Mouse (Mus musculus) thymus, adult 2 months (tissue): ENCODE results near the gene Gm37240. TPM values are rescaled to one million over a fixed set of nuclear protein-coding genes. Genes with fewer than 3 reads are reported as not detected.

Source experiments
- DNase-seq: peaks from one replicate; pipeline ENCODE4 v3.0.0; 2021
- H3K27ac ChIP-seq: fragments of 200-500 bp; 2 replicates; pipeline ENCODE4 v1.5.1; 2012; ENCODE audit warnings: low read length, control low read depth; ENCODE audit not compliant: control insufficient read depth, insufficient read depth
- H3K27me3 ChIP-seq: fragments of 200-500 bp; 2 replicates; pipeline ENCODE4 v1.6.1; 2012; ENCODE audit warnings: mild to moderate bottlenecking, low read length, moderate library complexity, mixed read lengths; ENCODE audit not compliant: control insufficient read depth, insufficient read depth
- H3K36me3 ChIP-seq: fragments of 200-500 bp; 2 replicates; pipeline ENCODE4 v1.6.1; 2012; ENCODE audit warnings: mild to moderate bottlenecking, low read length, moderate library complexity; ENCODE audit not compliant: control insufficient read depth, insufficient read depth
- H3K4me1 ChIP-seq: fragments of 200-500 bp; replicated peaks from 2 replicates; pipeline ENCODE4 v1.6.1; 2012; ENCODE audit warnings: low read length; ENCODE audit not compliant: control insufficient read depth, insufficient read depth
- H3K4me3 ChIP-seq: fragments of 200-500 bp; 2 replicates; pipeline ENCODE4 v1.5.1; 2012; ENCODE audit warnings: mild to moderate bottlenecking, low read length, control low read depth, moderate library complexity; ENCODE audit not compliant: control insufficient read depth, insufficient read depth
- CTCF ChIP-seq: fragments of 200-500 bp; IDR thresholded peaks from 2 replicates; pipeline ENCODE4 v1.5.1; 2012; ENCODE audit warnings: mild to moderate bottlenecking, control low read depth, low read length, moderate library complexity, borderline replicate concordance; ENCODE audit not compliant: control insufficient read depth, poor library complexity, insufficient read depth; ENCODE audit errors: extremely low read depth
- POLR2A ChIP-seq: fragments of 200-500 bp; IDR thresholded peaks from 2 replicates; pipeline ENCODE4 v1.6.1; 2012; ENCODE audit warnings: mild to moderate bottlenecking, low read length, control low read depth, moderate library complexity; ENCODE audit not compliant: control insufficient read depth, poor library complexity, insufficient read depth; ENCODE audit errors: extremely low read depth
- WGBS: fragments of 180-500 bp; shearing (Covaris S2); methylation state at CpG from one replicate; pipeline ENCODE4 v1.1.7; 2018; 5-methylcytosine and 5-hydroxymethylcytosine counted together
- polyA plus RNA-seq: library from polyadenylated mRNA; depleted of rRNA; stranded (reverse); fragments of >200 nt; gene quantifications from 2 replicates; pipeline ENCODE4 v1.2.3, GENCODE M21; 2012

The Gm37240 gene
- polyA plus RNA-seq, 1 experiment, result 7.0 TPM

DNA sequence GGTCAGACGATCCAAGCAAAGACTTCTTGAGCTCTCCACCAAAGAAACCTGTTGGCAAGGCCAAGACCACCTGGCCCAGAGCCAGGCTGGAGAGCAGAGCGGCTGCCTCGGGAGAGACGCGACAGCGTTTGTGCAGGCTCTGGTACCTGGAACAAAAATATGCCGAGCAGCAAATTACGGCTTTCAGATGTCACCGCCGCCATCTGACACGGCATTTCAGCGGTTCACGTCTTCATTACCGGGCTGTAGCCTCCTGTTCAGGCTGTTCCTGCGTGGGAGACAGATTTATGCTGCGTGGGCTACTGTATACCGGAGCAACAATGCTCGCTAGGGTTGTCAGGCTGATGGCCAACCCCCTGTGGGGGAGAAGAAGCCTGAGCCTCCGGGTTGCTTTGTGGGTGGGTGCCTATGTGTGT, 700.6 kb downstream of the Gm37240 start:
- Histone ChIP-seq H3K27ac (no peak overlapping the region), H3K27me3 (no peaks in the 10 kb centered on the region), H3K4me1 (peaks cover 10% of the 10 kb centered on the region), H3K36me3 (no peaks in the 10 kb centered on the region), H3K4me3 (no peak overlapping the region)
- TF ChIP-seq POLR2A, result no peak
- no peak for DNase-seq
- WGBS, result 90% methylated on average over 19 of the region's 19 CpGs

DNA sequence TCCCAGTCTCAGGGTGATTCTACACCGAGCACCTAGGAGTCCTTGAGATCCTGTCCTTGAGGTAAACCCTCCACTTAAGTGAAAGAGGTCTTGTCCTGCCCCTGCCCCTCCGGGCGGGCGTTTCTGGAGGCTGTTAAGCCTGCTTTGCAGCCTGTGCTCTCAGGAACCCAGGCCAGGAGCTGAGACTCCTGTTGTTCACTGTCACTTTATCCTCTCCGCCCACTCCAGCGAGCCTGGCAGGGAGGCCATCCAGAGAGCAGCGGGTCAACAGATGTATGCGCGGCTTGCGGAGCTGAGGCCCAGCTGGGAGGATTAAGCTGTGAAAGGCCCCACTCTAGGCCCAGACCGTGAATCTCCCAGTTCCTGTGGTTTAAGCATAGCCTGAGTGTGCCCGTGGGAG, 701.5 kb downstream of the Gm37240 start:
- Histone ChIP-seq H3K27me3 (no peaks in the 10 kb centered on the region), H3K27ac (no peak overlapping the region), H3K4me1 (peaks cover 10% of the 10 kb centered on the region), H3K36me3 (no peaks in the 10 kb centered on the region), H3K4me3 (no peak overlapping the region)
- TF ChIP-seq CTCF, result no peak
- no peak for TF ChIP-seq POLR2A
- DNase-seq, result no peak
- 86% methylated on average over 12 of the region's 12 CpGs for WGBS

DNA sequence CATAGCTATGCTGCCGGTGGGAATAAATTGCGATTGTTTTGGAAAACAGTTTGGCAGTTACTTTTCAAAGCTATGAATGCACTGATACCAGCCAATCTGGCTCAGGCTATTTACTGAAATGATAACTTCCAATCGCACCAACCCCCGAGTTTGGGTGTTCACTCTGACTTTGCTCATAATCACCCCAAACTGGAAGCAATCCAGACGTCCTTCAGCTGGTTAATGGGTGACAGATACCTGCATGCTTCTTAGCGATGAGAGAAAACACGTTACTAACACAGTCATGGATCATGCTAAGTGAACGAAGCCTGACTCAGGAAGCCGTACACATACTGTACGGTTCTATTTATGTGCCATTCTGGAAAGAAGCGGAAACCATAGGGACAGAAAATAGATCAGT, 702.4 kb downstream of the Gm37240 start:
- DNase-seq, result no peak
- Histone ChIP-seq H3K36me3 (no peaks in the 10 kb centered on the region), H3K4me3 (no peak overlapping the region), H3K27me3 (no peaks in the 10 kb centered on the region), H3K27ac (no peak overlapping the region), H3K4me1 (peaks cover 10% of the 10 kb centered on the region)
- WGBS, result 92% methylated on average over 11 of the region's 11 CpGs
- TF ChIP-seq POLR2A, result no peak
- TF ChIP-seq CTCF, result no peak

DNA sequence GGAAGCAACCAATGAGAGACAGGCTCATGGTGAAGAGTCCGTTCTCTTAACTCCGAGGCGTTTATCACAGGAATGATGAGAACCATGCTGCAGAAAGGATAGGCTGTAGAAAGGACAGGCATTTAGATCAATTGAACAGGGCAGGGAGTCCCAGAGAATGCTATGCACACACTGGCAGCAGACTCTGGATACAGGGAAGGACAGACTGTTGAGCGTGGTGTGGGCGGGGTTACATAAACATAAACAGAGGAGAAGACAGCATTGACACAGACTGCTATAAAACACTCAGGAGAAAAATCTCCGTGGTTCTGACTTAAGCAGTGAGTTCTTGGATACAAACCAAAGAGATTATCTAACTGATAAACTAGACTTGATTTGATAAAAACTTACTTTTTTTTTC, 703.2 kb downstream of the Gm37240 start:
- Histone ChIP-seq H3K4me3 (no peak overlapping the region), H3K36me3 (no peaks in the 10 kb centered on the region), H3K27ac (no peak overlapping the region), H3K4me1 (peaks cover 10% of the 10 kb centered on the region), H3K27me3 (no peaks in the 10 kb centered on the region)
- no peak for DNase-seq
- 84% methylated on average over 6 of the region's 6 CpGs for WGBS
- TF ChIP-seq POLR2A (no peak), CTCF (no peak)

DNA sequence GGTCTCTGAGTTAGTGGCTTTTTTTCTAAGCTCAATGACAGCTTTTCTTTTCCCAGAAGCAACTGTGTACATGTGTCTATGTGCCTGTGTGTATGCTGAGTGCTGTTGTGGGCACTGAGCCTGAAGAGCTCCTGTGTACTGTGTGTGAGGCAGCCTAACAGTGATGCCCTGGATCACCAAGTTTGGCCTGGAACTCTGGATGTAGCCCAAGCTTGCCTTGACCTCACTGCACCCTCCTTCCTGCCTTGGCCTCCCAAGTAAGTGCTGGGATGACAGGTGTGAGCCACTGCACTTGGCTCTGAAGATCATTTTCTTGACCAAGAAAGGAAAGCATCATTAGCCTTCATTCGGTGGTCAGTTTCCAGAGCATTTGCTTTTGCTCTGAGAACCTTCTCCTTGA, 710.6 kb downstream of the Gm37240 start:
- DNase-seq, result no peak
- H3K27me3 ChIP-seq, result no peaks in the 10 kb centered on the region
- no peak overlapping the region for H3K4me3 ChIP-seq
- TF ChIP-seq CTCF (no peak), POLR2A (no peak)
- H3K27ac ChIP-seq, result no peak overlapping the region
- 100% methylated on average over 1 of the region's 1 CpGs for WGBS
- no peaks in the 10 kb centered on the region for H3K4me1 ChIP-seq
- H3K36me3 ChIP-seq, result no peaks in the 10 kb centered on the region

DNA sequence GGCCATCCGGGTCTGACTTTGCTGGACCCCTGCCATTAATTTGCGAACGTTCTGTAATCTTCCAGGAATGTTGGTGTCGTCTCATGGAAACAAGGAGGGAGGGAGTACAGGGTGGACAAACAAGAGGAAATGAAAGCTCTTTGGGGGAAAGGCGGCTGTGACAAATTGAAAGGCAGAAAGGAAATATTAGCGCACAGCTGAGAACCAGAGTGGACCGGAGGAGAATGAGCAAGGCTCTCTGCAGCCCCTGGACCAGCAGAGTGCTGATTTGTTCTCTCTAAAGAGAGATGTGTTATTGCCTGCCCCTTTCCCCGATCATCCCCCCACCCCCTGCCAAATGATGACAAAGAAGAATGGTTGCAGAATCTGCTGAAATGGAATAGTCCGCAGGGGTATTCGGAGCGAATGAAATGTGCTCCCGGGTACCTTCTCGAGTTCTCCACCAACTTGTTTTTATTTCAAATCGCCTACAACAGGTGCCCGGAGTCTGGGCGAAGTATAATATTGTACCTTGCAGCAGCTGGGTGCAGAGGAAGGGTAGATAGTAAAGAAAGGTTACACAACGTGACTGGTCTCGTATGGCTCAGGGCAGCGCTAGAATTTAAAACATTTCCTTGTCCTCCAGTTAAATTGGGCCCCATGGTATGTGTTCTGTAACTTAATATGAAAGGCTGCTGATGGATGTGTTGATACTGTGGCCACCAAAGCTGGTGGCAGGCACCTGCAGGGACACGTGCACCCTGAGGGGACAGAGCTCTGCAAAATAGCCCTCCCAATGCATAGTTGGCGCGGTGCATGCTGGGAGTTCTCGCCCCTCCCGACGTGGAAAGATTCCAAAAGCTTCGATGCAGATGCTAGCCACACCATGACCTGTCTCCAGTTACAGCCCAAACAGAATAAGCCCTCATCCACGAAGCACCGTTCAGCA, 712.5 kb downstream of the Gm37240 start:
- 90% methylated on average over 28 of the region's 28 CpGs for WGBS

More for the DNA sequence above, 712.5 kb downstream of the Gm37240 start:
- H3K4me3 ChIP-seq, result no peak overlapping the region
- H3K36me3 ChIP-seq, result no peaks in the 10 kb centered on the region
- H3K4me1 ChIP-seq, result no peaks in the 10 kb centered on the region
- no peak overlapping the region for H3K27ac ChIP-seq
- H3K27me3 ChIP-seq, result no peaks in the 10 kb centered on the region
- TF ChIP-seq POLR2A (no peak), CTCF (no peak)
- no peak for DNase-seq
